Mouse (Mus musculus): ENCODE results near the gene Snx18. TPM values are rescaled to one million over a fixed set of nuclear protein-coding genes. Genes with fewer than 3 reads are reported as not detected.

Gene Snx18
- polyA plus RNA-seq, 1 experiment from 2014 or later, result 30.2 TPM

GRCm38 (mm10) chr13:113590216-113590615, 28.1 kb downstream of the Snx18 start:
- H3K36me3 ChIP-seq (ENCODE audit: insufficient read depth), result peaks cover 37% of the 10 kb centered on the region
- 91% methylated on average over 4 of the region's 4 CpGs for WGBS
- DNase-seq (no peak), ATAC-seq (ENCODE audit: insufficient read depth) (no peak)
- H3K9ac ChIP-seq, result no peak overlapping the region
- H3K4me2 ChIP-seq, result no peak overlapping the region
- no peak overlapping the region for H3K4me3 ChIP-seq (ENCODE audit: low read depth, low read length)
- no peaks in the 10 kb centered on the region for H3K9me3 ChIP-seq (ENCODE audit: low read depth, low read length)
- TF ChIP-seq CTCF (IDR thresholded peaks at IDR 0.05; ENCODE audit: low read depth), result no peak
- H3K27me3 ChIP-seq (ENCODE audit: insufficient read depth, low read length), result no peaks in the 10 kb centered on the region
- no peak overlapping the region for H3K27ac ChIP-seq (ENCODE audit: low read depth)
- peaks cover 7% of the 10 kb centered on the region; the same call in 1 of the 2 replicates for H3K4me1 ChIP-seq (ENCODE audit: insufficient read depth)

- Histone ChIP-seq H3K4me1 (ENCODE audit: insufficient read depth) (peaks cover 6% of the 10 kb centered on the region; the same call in 1 of the 2 replicates), H3K36me3 (ENCODE audit: insufficient read depth) (peaks cover 37% of the 10 kb centered on the region), H3K27me3 (ENCODE audit: insufficient read depth, low read length) (no peaks in the 10 kb centered on the region), H3K27ac (ENCODE audit: low read depth) (no peak overlapping the region), H3K4me3 (ENCODE audit: low read depth, low read length) (no peak overlapping the region), H3K9me3 (ENCODE audit: low read depth, low read length) (no peaks in the 10 kb centered on the region), H3K4me2 (no peak overlapping the region), H3K9ac (no peak overlapping the region)
- DNase-seq (peak; percentile 57), ATAC-seq (ENCODE audit: insufficient read depth) (0 out of 2 replicates have a peak, but pooled peaks have one; percentile 19)
- 53% methylated on average over 7 of the region's 7 CpGs for WGBS
- TF ChIP-seq CTCF (IDR thresholded peaks at IDR 0.05; ENCODE audit: low read depth), result no peak
Observed at GRCm38 (mm10) chr13:113589499-113589898, 28.9 kb downstream of the Snx18 start.

GRCm38 (mm10) chr13:113587200-113587936, 31.0 kb downstream of the Snx18 start:
- H3K9me3 ChIP-seq (ENCODE audit: low read depth, low read length), result no peaks in the 10 kb centered on the region
- 22% methylated on average over 13 of the region's 15 CpGs for WGBS
- H3K36me3 ChIP-seq (ENCODE audit: insufficient read depth), result peaks cover 21% of the 10 kb centered on the region
- DNase-seq, result peak; percentile 50
- H3K27ac ChIP-seq (ENCODE audit: low read depth), result peak overlapping the region; percentile 24; the same call in 1 of the 2 replicates
- H3K4me3 ChIP-seq (ENCODE audit: low read depth, low read length), result no peak overlapping the region
- TF ChIP-seq CTCF (IDR thresholded peaks at IDR 0.05; ENCODE audit: low read depth), result no peak
- H3K4me1 ChIP-seq (ENCODE audit: insufficient read depth), result peaks cover 6% of the 10 kb centered on the region; the same call in 1 of the 2 replicates
- no peaks in the 10 kb centered on the region for H3K27me3 ChIP-seq (ENCODE audit: insufficient read depth, low read length)
- H3K4me2 ChIP-seq, result no peak overlapping the region
- peak; percentile 53; the same call in 1 of the 2 replicates for ATAC-seq (ENCODE audit: insufficient read depth)
- no peak overlapping the region for H3K9ac ChIP-seq

- no peak for TF ChIP-seq CTCF (IDR thresholded peaks at IDR 0.05; ENCODE audit: low read depth)
- Histone ChIP-seq H3K4me1 (ENCODE audit: insufficient read depth) (peaks cover 6% of the 10 kb centered on the region; the same call in 1 of the 2 replicates), H3K9ac (no peak overlapping the region), H3K4me2 (no peak overlapping the region), H3K36me3 (ENCODE audit: insufficient read depth) (peaks cover 5% of the 10 kb centered on the region), H3K9me3 (ENCODE audit: low read depth, low read length) (no peaks in the 10 kb centered on the region), H3K27ac (ENCODE audit: low read depth) (no peak overlapping the region), H3K27me3 (ENCODE audit: insufficient read depth, low read length) (no peaks in the 10 kb centered on the region), H3K4me3 (ENCODE audit: low read depth, low read length) (no peak overlapping the region)
- no peak for DNase-seq
- WGBS, result 96% methylated on average over 3 of the region's 3 CpGs
- ATAC-seq (ENCODE audit: insufficient read depth), result no peak
Observed at GRCm38 (mm10) chr13:113585606-113586005, 32.8 kb downstream of the Snx18 start.

- Histone ChIP-seq H3K9ac (no peak overlapping the region), H3K4me3 (ENCODE audit: low read depth, low read length) (no peak overlapping the region), H3K4me1 (ENCODE audit: insufficient read depth) (peaks cover 6% of the 10 kb centered on the region; the same call in 1 of the 2 replicates), H3K9me3 (ENCODE audit: low read depth, low read length) (no peaks in the 10 kb centered on the region), H3K27ac (ENCODE audit: low read depth) (no peak overlapping the region), H3K4me2 (no peak overlapping the region), H3K27me3 (ENCODE audit: insufficient read depth, low read length) (no peaks in the 10 kb centered on the region), H3K36me3 (ENCODE audit: insufficient read depth) (no peaks in the 10 kb centered on the region)
- no peak for TF ChIP-seq CTCF (IDR thresholded peaks at IDR 0.05; ENCODE audit: low read depth)
- 68% methylated on average over 6 of the region's 6 CpGs for WGBS
- no peak for ATAC-seq (ENCODE audit: insufficient read depth)
- no peak for DNase-seq
Observed at GRCm38 (mm10) chr13:113584431-113584830, 33.9 kb downstream of the Snx18 start.

- ATAC-seq (ENCODE audit: insufficient read depth) (no peak), DNase-seq (no peak)
- H3K4me2 ChIP-seq, result no peak overlapping the region
- 78% methylated on average over 4 of the region's 4 CpGs for WGBS
- TF ChIP-seq CTCF (IDR thresholded peaks at IDR 0.05; ENCODE audit: low read depth), result no peak
- no peaks in the 10 kb centered on the region for H3K36me3 ChIP-seq (ENCODE audit: insufficient read depth)
- no peaks in the 10 kb centered on the region for H3K27me3 ChIP-seq (ENCODE audit: insufficient read depth, low read length)
- peaks cover 6% of the 10 kb centered on the region; the same call in 1 of the 2 replicates for H3K4me1 ChIP-seq (ENCODE audit: insufficient read depth)
- H3K27ac ChIP-seq (ENCODE audit: low read depth), result no peak overlapping the region
- no peak overlapping the region for H3K9ac ChIP-seq
- no peak overlapping the region for H3K4me3 ChIP-seq (ENCODE audit: low read depth, low read length)
- no peaks in the 10 kb centered on the region for H3K9me3 ChIP-seq (ENCODE audit: low read depth, low read length)
Observed at GRCm38 (mm10) chr13:113583563-113583962, 34.8 kb downstream of the Snx18 start.

GRCm38 (mm10) chr13:113582024-113582423, 36.3 kb downstream of the Snx18 start:
- H3K36me3 ChIP-seq (ENCODE audit: insufficient read depth), result no peaks in the 10 kb centered on the region
- no peaks in the 10 kb centered on the region for H3K27me3 ChIP-seq (ENCODE audit: insufficient read depth, low read length)
- no peak overlapping the region for H3K4me2 ChIP-seq
- no peaks in the 10 kb centered on the region for H3K9me3 ChIP-seq (ENCODE audit: low read depth, low read length)
- DNase-seq (no peak), ATAC-seq (ENCODE audit: insufficient read depth) (no peak)
- no peak overlapping the region for H3K9ac ChIP-seq
- no peak overlapping the region for H3K27ac ChIP-seq (ENCODE audit: low read depth)
- 49% methylated on average over 1 of the region's 1 CpGs for WGBS
- no peak overlapping the region for H3K4me3 ChIP-seq (ENCODE audit: low read depth, low read length)
- H3K4me1 ChIP-seq (ENCODE audit: insufficient read depth), result no peaks in the 10 kb centered on the region
- no peak for TF ChIP-seq CTCF (IDR thresholded peaks at IDR 0.05; ENCODE audit: low read depth)
